Mouse (Mus musculus) olfactory bulb, adult 2 months (tissue): ENCODE results near the gene Gpat2.

Source experiments
- CTCF ChIP-seq: fragments of 200-500 bp; IDR thresholded peaks from 2 replicates; pipeline ENCODE4 v1.5.1; 2012; ENCODE audit warnings: low read depth, mild to moderate bottlenecking, low read length, moderate library complexity; ENCODE audit not compliant: insufficient read depth
- POLR2A ChIP-seq: fragments of 200-500 bp; IDR thresholded peaks from 2 replicates; pipeline ENCODE4 v1.6.1; 2012; ENCODE audit warnings: mild to moderate bottlenecking, low read depth, low read length, moderate library complexity; ENCODE audit not compliant: insufficient read depth

- TF ChIP-seq POLR2A: no peak
- TF ChIP-seq CTCF: no peak
Observed at GRCm38 (mm10) chr2:127481841-127482532, 57.0 kb downstream of the Gpat2 start.
